Mouse (Mus musculus): ENCODE measurements at regions not wholly inside any gene's neighbourhood (a gene's known extent, or its start where the extent isn't known, plus 50 kb on each side); places are given as distances from the start of the nearest gene placed in this dataset.
A peak's percentile ranks its signal among the peaks of the same experiment; 100 is the strongest.
"Not testable (repeated sequence)": the region's sequence is repeated elsewhere in the genome, so short reads cannot be mapped to it uniquely, and the experiment has no call there.

DNA sequence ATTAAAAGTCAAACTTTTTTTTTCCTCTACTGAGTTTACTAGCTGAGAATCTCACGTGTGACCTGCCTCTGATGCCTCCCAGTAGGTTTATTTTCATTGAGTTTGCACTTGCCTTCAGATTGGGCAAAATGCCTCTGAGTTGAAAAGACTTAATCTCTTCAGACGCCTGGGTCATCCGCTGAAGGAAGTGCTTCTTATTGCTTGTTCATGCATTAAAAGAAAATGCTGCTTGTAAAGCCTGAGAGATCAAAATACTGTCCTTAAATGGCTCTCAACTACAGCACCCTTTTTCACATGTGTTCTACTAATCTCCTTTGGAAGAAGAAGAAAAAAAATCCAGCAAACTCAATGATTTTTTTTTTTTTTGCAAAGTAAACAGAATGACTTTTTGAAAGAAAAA lies 351.5 kb downstream of the Kcnh5 start:
- DNase-seq (ENCODE audit: low spot score in 2 of 2), result no peak

DNA sequence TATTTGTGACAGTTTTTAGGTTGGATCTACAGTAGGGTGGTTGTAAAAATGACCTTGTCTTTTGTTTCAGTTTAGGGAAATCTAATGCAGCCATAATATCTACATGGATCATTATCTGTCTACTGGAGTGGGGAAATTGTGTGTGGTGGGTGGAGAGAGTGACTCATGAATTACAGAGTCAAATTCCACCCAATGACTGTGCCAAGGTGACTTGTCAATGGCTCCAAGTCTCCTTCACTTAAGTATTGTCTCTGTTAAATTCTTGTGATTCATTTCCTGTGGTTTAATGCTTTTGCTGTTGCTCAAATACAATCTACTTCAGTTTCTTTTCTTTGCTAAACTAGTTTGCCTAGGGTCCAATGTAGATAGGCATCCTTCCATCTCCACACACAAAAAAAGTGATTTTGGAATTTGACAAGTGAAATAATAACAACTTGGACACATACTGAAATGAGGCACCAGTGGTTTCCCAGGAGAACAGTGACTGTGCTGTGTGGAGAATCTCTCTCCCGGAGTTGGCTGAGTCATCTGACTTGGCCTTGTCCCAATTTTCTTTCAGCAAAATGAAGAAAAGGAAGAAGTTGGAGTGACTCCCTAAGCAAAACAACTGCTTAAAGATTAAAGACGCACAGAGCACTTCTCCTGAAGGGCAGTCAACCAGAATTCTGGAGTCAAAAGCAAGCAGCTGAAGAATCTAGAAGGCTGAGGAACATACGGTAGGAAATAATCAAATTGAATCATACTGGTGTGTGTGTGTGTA lies 352.2 kb downstream of the Kcnh5 start:
- DNase-seq (ENCODE audit: low spot score in 2 of 2), result no peak

DNA sequence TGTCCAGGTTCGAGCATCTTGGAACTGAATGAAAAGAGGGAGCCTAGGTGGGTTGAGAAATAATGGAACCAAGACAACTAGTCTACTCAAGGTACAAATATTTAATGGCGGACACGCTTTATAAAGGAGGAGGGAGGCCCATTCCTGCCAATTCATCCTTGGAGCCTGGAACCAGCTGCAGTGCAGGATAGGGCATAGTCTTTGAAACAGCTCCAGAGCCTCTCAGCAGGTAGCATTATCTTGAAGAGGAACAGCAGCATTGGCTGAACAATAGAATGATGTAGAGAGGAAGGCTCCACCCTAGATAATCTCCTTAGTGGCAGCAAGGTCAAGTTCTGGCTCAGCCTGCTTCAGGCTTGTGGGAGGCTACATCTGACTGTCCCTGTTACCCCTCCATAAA lies 361.0 kb downstream of the Kcnh5 start:
- DNase-seq (ENCODE audit: low spot score in 2 of 2), result not testable (repeated sequence)

DNA sequence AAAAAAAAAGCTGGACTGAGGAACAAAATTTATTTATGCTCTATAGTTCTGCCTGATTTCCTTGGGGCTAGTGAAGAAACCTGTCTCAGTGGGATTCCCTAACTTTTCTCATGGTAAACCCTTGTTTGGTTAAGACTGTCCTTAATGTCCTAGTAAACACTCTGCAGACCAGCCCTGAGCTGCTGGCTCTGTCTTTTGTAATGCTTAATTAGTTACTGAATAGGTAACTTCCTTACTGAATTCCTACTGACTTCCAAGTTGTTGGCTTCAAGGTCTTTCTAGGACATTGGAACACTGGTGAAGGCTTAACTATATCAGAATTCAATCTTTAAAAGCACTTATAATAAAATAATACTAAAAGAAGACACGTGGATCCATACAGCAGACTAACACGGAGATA lies 368.6 kb downstream of the Kcnh5 start:
- DNase-seq (ENCODE audit: low spot score in 2 of 2), result not testable (repeated sequence)

DNA sequence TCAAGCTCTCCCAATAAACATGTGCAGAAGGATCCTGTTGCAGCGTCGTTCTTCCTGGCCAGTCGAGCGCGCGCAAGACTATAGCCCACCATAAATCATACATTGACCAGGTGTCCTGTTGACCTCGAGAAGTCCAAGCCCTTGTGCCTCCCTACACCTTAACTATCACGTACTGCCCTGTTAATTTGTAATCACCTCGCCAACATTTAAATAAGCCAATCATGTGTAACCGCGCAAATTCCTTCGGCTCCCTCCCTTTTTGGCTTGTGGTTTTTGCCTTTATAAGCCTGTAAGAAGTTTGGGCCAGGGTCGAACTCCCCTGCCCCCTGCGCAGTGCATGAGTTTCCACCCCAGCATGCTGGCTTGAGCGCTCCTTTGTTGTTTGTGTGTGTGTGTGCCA lies 369.2 kb downstream of the Kcnh5 start:
- DNase-seq (ENCODE audit: low spot score in 2 of 2), result not testable (repeated sequence)

DNA sequence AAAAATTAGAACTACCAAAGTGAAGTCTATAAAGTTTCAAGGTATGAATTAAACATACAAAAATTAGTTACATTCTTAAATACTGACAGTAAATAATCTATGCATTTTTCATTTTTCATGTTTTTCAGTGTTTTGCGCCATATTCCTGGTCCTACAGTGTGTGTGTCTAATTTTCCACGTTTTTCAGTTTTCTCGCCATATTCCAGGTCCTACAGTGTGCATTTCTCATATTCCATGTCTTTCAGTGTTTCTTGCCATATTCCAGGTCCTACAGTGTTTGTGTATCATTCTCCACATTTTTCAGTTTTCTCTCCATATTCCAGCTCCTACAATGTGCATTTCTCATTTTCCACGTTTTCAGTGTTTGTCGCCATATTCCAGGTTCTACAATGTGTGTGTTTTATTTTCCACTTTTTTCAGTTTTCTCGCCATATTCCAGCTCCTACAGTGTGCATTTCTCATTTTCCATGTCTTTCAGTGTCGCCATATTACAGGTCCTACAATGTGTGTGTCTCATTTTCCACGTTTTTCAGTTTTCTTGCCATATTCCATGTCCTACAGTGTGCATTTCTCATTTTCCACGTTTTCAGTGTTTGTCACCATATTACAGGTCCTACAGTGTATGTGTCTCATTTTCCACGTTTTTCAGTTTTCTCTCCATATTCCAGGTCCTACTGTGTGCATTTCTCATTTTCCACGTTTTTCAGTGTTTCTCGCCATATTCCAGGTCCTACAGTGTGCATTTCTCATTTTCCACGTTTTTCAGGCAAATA lies 373.2 kb downstream of the Kcnh5 start:
- peak in 1 of 2 experiments; percentile 90 for DNase-seq (ENCODE audit: low spot score in 2 of 2)

DNA sequence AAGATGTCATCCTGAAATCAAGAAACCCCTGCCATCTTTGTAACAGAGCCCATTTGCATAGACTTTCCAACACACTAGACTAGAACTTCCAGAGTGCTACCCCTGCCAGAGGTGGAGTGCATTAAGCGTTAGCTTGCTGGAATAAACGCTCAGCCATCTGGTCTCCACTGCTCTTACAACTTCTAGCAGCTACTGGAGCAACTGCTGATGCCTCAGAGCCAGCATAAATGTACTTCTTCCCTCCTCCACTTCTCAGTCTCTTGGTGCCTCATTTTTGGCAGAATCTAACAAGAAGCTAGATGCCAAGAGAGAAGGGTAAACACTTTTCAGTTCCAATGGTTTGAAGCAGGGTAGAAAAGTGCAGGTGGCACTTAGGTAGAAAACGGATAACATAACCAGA lies 385.1 kb downstream of the Kcnh5 start:
- DNase-seq (ENCODE audit: low spot score in 2 of 2), result no peak

DNA sequence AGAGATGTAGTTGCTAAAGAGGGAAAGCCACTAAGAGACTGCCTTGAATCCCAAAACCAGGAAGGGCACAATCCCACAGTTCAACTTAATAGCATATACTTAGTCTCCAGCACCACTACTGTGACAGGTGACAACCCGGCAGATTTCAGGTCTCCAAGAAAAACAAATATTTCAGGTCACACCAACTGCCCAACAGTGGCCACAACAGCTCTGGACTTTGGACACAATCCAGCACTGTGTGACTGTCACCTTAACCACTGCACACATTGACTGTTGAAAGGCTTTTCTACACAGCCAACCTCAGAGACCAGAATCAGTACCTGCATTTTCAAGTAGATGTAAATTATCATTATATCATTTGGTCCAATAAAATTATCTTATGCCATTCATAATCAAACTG lies 414.8 kb downstream of the Kcnh5 start:
- no peak for DNase-seq (ENCODE audit: low spot score in 2 of 2)

DNA sequence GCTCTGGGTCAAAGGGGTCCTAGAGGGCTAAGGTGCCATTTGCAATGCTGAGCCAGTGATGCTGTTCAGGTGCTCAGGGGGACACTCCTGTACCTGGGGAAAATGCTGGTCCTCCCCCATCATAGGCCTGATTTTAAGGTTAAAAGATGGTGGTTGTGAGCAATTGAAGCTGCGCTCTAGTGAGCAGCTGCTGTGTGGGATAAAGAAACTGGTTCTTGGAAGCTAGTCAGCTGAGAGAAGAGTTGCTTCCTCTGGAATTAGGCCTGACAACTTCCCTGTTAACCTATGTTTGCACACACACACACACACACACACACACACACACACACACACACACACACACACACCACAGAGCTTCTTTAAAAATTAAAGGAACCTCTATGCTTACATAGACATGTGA lies 428.9 kb upstream of the Gm11042 start:
- no peak for DNase-seq (ENCODE audit: low spot score in 2 of 2)

DNA sequence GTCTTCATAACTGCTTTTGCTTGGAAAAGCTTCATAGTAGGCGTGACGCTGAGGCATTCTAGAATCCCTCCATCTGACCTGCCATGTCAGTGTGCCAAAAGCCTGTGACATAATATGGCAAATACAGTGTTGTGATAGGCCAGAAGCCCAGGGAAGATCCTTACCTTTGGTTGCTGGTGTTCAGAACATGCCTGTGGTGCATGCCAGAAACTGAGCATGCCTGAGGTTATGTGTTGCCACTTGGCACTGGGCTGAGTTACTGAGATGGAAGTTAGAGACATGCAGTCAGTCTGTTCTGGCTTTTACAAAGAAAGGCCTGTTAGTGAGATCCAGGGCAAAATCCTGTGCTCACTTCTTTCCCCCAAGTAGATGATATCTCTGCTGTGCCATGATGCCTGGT lies 412.7 kb upstream of the Gm11042 start:
- no peak for DNase-seq (ENCODE audit: low spot score in 2 of 2)

DNA sequence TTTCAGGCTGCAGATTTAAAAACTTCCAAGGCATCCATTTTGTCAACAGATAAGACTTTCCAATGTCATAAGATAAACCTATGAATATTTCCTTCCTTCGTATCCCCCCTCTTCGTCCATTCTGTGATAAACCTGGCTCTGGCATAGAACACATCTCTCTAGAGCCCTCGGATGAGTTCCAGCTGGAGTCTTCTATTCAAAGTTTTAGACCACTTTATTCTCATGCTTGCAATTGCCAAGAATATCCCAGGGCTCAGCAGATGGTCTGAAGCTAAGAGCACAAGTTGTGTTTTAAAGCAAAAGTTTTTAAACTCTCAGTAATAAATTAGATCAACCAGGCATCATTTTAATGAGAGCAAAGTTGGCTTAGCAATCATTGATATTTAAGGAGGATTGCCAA lies 363.0 kb upstream of the Gm11042 start:
- DNase-seq (ENCODE audit: low spot score in 2 of 2), result no peak

DNA sequence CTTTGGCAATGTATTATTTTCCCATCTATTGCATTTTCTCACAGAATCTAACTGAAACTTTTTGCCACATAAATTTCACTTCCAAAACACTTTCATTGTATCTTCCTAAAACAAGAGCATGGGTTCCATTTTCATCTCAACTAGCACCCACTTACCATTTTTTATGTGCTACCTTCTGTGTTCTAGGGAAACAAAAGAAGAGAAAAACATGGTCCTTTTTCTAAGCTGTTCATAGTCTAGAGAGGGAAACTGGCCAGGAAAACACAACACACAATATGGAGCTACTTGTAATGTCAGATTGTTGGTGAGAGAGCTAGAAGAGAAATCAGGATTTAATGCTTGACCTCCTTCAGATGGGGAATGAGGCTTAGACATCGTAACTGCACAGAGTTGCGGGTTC lies 361.6 kb upstream of the Gm11042 start:
- no peak for DNase-seq (ENCODE audit: low spot score in 2 of 2)

DNA sequence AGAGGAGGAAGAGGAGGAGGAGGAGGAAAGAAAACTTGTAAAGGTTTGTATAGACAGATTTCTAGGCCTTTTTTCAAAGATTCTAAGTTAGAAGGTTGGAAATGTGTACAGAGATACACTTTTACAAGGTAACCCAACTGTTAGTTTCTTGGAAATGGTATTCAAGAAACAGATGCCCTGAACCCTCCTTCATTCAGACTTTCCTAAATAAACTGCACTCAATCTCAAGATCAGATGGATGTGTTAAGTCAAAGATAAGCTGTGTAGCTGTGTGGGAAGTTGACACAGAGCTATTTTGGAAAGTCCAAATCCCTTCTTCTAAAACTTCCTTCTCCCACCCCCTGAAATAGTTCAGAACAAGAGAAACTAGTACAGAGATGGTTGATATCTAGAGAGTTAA lies 342.2 kb upstream of the Gm11042 start:
- no peak for DNase-seq (ENCODE audit: low spot score in 2 of 2)

DNA sequence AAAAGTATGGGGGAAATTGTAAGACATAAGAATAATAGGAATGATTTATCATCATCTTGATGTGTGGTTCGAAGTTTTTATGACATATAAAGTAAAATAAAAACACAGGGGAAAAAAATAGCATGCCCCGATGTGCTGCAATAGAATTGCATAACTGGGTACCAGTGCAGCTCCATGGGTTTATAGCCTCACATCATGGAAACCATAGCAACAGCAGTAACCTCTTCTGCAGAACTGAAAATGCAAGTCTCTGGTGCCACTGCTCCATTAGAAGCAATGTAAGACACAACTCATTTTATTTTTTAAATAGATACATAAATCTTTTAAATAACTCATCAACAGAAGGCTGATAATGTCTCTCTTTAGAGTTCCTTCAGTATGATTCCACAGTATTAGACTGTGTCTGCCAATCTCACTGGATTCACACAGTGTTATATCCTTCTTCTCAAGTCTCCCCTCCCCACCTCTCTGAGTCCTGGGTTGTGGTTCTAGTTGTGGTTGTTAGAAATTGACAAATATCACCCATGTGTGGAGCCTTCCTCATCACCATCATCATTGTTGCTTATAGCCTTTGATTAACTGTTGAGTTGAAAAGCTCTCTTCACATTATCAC lies 340.9 kb upstream of the Gm11042 start:
- DNase-seq (ENCODE audit: low spot score in 2 of 2), result no peak

DNA sequence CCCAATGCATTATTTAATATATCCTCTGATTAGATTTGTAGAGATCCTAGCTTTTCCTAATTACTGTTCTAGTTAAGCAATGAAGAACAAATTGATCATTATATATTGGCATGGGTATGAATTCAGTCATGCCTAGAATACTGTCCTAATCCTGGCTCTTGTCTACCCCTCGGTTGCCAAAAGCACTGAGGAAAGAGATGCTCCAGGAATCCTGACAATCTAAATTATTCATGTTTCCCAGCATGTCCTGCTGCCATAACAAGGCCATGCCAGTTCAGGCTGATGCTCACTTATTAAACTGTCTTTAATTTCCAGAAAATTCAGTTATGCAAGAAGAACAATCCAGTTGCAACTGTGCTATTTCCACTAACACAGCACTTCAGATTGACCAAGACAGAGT lies 335.1 kb upstream of the Gm11042 start:
- DNase-seq (ENCODE audit: low spot score in 2 of 2), result no peak

DNA sequence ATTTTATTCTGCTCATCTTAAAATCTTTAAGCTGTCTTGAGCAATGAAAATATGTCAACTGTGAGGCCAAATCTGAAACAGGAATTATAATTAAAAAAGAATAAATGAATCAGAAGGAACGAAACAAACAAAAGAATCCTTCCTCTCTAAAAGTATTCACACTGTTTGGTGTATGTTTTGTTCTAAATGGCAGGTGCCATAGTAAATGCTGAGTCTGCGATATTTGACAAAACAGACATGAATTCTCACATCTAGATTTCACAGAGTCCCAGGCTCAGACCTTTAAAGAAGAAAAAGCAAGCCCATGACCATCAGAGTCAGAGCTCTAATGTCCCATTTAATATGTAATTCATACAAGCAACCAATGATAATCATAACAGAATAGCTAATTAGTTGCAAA lies 316.6 kb upstream of the Gm11042 start:
- DNase-seq (ENCODE audit: low spot score in 2 of 2), result no peak

DNA sequence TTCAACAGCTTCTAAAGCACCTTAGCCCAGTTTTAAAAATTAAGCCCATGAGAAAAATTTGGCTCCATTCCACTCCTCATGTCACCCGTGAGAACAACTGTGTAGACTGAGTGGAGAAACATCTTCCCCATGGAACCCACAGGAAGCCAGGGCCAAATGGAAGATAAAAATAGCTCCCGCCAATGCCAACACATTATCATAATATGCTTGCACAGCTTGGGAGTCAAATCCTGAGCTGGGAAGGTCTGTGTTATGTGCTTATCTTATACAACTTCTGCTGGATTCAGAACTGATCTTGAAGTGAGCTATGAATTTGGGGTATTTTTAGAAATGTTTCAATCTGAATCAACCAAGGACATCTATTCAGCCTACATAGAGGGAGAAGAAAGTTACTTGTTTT lies 279.0 kb upstream of the Gm11042 start:
- no peak for DNase-seq (ENCODE audit: low spot score in 2 of 2)

DNA sequence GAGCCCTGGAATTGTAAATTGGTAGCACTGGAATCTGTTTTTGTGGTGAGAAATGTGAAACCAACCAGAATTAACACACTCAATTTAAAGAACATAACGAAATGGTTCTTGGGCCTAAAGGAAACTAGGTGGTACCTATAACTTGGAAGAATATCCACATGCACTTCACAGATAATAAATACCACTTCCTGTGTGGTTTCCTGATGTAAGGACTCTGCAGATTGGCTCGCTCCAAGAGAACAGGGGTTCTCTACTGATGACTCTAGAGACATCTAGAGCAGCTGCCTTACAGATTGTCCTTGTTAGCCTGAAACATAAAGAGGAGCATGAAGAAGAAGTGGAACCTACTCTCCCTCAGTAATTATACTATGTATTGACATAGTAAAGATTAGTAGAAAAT lies 238.4 kb upstream of the Gm11042 start:
- no peak for DNase-seq (ENCODE audit: low spot score in 2 of 2)

DNA sequence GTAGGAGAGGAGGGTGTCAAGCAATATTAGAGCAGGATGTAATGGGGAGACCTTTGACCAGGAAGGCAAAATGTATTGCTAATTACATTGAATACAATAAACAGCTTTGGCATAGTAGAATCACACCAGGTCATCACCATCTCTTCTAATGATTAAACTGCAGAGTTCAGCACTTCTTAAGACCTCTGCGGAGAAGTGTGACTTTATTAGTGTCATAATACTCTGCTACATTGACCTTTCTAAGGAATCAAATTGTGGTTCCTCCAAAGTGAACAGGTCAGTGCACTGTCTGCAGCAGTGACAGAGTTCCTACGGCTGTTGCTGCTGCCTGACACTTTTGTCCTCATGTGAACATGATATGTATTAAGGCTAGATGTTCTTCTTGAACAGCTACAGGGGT lies 228.0 kb upstream of the Gm11042 start:
- no peak for DNase-seq (ENCODE audit: low spot score in 2 of 2)

DNA sequence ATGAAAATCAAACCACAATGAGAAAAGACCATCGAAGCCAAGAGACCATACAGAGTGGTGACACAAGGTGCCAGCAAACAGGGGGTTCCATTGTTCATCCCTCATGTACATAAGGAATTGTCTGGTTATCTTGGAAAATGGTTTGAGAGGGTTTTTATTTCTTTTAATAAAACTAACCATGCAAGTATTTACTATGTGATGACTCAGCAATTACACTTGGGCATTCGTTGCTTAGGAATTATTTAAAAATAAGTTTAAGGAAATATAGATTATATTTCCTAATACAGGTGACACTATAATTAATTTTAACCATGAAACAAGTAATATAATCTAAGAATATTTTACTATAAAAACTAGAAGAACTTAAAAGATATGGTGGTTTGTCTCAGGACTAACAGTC lies 218.7 kb upstream of the Gm11042 start:
- DNase-seq (ENCODE audit: low spot score in 2 of 2), result no peak

DNA sequence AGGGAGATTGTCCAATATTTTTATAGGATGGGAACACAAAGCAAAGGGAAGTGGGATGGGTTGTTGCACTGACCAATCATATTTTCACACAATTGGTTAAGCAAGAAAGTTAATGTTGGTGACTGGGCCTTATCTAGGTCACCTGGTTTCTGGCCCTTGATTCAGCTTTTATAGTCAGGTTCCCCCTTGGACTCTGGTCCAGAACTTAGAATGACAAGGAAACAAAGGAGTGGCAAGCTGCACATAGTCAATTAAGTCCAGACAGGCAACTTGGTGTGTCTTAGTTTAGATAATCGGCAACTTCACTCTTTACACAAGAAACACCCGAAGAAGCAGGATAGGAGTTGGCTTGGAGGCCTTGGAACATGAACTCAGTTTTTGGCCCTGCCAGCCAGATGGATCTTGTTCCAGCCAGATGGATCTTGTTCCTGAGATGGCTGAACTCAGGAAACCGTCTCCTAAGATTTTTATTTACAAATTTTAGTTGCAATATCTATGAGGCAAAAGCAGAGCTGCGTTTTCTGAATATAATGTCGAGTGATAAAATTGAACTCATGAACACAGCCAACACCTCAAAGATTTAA lies 212.9 kb upstream of the Gm11042 start:
- DNase-seq (ENCODE audit: low spot score in 2 of 2), result no peak

DNA sequence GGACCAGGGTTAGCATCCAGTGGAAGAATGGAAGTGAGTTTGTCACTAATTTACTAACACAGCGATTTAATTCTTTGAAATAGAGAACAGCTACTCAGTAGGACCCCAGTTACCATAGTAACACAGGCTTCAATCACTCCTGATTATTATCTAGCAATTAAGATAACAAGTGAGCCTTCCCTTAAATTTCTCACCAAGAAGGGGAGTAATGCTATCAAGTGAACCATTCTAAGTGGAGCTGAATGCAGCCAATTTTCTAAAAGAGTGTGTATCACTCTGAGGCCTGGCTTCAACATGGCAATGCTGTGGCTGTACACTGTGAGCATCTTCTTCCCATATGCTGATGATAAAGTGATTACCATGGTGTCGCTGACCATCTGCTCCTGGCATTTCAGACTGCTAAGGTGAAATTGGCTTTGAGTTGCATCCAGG lies 211.0 kb upstream of the Gm11042 start:
- no peak for DNase-seq (ENCODE audit: low spot score in 2 of 2)

DNA sequence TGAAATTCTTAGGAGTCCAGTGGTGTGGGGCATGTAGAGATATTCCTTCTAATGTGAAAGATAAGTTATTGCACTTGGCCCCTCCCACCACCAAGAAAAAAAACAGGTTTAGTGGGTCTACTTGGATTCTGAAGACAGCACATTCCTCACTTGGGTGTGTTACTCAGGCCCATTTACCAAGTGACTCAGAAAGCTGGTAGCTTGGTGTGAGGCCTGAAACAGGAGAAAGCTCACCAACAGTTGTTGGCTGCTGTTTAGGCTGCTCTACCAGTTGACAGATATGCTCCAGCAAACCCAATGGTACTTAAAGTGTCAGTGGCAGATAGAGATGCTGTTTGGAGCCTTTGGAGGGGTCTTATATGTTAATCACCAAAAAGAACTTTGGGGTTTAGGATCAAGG lies 207.8 kb upstream of the Gm11042 start:
- DNase-seq (ENCODE audit: low spot score in 2 of 2), result no peak

All from spleen, postnatal 4 days (tissue).